Mouse (Mus musculus) layer of hippocampus, postnatal 10 days (tissue): ENCODE data around the gene Rab3il1. TPM values are rescaled to one million over a fixed set of nuclear protein-coding genes. Genes with fewer than 3 reads are reported as not detected.

Source experiments
- DNase-seq, 2 experiments: peaks; one replicate each; pipeline ENCODE4 v3.0.0; 2021; ENCODE audit warnings: low spot score in 2 of 2
- total RNA-seq, 2 experiments: library from RNA; stranded (reverse); gene quantifications; 2 replicates each; pipeline ENCODE4 v1.2.3; 2021

Rab3il1 gene
- total RNA-seq, 2 experiments from 2014 or later = 13.9 to 14.5 TPM

DNA sequence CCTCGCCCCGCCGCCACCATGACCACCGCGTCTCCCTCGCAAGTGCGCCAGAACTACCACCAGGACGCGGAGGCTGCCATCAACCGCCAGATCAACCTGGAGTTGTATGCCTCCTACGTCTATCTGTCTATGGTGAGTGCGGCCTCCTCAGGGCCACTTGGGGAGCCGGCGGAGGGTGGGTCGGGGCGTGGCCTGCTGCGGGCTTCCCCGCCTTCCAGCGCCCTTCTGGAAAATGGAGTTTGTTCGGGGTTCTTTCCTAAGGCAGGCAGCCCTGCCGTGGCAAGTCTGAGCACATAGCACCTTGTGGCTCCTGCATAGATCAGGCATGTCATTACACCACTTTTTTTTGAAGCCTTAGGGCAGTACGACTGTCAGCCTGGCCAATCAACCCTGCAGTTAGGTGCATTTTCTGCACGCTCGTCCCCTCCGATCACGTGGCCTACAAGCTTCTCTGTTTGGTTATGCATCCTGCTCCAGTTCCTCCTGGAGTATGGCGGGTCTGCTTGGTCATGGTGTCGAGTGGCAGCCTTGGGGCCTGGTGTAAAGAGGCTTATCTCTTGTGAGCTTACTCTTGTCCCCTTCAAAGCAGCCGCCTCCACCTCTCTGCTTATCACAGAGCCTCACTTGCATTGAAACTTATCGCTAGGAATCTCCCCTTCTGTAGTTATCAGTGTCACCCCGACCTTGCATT, 18.5 kb upstream of the Rab3il1 start:
- DNase-seq = no peak

DNA sequence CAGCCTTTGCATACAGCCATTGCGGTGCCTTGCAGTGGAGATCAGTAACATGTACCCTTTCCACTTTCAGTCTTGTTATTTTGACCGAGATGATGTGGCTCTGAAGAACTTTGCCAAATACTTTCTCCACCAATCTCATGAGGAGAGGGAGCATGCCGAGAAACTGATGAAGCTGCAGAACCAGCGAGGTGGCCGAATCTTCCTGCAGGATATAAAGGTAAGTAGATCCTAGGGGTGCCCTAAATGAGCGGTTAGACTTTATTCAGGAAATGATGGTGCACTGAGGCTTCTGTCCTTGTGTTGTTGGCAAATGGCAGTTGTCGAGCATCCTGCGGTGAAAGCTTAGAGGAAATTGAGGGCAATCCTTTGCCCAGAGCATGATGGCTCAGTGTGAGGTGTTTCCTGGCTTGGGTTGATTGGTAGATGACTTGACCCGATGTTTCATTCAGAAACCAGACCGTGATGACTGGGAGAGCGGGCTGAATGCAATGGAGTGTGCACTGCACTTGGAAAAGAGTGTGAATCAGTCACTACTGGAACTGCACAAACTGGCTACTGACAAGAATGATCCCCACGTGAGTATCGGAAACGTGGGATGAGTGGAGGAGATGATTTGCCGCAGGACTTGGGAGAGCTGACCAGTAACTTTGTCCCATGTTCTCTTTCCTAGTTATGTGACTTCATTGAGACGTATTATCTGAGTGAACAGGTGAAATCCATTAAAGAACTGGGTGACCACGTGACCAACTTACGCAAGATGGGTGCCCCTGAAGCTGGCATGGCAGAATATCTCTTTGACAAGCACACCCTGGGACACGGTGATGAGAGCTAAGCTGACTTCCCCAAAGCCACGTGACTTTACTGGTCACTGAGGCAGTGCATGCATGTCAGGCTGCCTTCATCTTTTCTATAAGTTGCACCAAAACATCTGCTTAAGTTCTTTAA, 17.1 kb upstream of the Rab3il1 start:
- DNase-seq = no peak

DNA sequence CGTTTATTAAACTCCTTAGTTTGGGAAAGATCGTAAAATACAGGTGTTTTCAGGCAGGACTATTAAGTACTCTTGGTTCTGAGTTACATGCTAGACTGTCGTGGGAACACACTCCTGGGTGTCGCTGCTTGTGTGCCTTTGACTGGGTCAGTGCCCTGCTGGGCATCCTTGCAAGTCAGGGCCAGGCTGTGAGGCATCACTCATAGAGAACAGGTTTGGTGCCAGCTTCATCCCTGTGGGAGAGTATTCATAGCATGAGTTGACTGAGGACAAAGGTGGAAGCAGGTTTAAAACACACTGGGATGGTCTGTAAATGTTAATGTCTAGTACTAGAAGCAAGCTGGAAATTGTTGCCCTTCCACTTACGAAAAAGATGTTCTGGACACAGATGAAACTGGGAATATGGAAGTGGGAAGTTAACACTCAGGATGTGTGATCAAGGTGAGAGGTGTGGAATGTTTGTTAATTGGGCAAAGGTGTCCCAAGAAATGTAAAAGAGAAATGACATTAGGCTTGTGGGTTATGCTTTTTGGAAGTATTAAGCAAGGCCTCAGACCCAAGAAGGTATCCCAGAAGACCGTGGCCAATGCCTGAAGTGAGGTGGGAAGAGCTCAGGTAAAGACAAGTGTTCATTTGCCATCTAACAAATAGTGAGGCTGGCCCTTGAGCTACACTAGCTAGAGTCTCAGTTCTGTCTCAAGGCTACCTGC, 16.1 kb upstream of the Rab3il1 start:
- no peak for DNase-seq

DNA sequence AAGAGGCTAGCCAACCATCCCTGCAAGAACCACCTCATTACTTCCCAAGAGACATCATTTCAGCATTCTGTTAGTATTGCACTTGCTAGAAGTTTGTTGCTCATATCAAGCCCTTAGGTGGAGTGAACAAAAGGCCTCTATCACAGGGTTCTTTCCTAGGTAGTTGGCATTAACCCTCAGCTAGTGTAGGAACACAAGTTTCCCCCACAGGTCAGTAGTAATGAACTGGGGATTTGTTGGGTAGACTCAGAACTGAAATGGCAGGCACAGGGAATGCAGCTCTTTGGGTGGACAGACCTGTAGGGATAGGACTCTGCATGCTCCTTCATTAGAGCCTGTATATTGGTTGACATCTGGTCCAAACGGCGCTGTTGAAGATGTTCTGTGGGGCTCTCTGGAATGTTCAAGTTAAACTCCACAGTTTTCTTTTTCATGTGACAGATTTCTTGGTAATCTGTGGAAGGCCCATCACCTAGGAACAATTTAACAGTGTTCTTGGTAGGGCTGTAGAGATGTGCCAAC, 15.5 kb upstream of the Rab3il1 start:
- no peak for DNase-seq

DNA sequence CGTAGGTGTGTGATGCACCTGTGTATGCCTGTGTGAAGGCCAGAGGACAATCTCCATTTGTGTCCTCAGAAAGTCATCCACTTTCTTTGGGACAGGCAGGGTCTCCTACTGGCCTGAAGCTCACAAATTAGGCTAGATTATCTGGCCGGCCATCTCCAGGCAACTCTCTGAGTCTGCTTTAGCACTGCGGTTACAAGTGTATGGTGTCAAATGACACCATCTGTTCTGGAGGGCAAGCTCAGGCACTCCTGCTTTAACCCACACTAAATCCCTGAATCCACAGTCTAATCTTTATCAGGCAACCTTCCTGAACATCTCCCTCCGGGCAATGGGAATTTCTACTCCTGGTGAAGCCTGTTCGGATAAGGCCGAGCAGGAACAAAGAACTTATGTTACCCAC, 14.3 kb upstream of the Rab3il1 start:
- no peak for DNase-seq

DNA sequence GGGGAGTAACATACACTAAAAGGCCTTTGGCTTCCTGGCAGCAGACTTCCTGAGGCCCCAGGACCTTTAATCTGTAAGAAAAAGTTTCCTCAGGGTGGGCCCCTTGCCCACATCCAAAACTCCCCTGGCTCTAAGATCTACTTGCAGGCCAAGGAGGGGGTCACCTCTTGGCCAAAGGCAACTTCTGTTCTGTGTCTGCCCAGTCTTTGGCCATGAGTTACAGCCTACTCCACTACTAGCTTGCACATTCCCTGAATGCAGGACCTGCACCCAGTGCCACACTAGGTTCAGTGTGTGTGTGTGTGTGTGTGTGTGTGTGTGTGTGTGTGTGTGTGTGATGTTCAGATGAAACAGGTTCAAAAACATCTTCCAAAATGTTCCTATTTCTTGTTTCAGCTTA, 13.9 kb upstream of the Rab3il1 start:
- DNase-seq = no peak

DNA sequence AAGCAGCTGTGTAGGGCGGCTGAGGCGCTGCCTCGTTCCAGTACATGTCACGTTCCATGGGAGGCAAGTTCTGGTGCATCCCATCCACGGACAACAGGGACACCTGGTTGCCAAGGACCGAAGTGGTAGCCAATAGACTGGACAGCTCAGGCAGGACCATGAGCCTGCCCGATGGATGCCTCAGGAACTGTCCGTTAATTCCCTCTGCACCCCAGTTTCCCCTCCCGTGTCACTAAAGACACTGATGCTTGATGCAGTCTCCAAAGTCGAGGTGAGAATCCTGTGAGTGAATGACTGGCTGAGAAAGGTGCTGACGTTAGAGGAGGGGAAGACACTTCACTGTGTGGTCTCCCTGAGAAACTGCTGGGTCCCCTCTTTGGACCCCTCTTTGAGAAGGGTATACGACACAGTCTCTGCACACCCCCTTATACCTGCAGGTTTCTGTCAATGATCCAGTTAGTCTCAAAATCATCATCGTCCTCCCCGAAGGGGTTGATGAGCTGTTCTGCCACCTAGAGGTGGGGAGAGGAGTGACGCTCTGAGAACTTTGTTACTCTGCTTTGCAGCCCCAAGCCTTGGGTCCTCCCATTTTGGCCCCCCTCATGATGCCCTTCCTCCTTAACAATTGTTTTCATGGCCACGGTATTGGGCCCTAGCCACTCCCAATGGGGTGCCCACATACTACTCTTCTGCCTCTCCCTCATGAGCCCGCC, 12.1 kb upstream of the Rab3il1 start:
- no peak for DNase-seq

DNA sequence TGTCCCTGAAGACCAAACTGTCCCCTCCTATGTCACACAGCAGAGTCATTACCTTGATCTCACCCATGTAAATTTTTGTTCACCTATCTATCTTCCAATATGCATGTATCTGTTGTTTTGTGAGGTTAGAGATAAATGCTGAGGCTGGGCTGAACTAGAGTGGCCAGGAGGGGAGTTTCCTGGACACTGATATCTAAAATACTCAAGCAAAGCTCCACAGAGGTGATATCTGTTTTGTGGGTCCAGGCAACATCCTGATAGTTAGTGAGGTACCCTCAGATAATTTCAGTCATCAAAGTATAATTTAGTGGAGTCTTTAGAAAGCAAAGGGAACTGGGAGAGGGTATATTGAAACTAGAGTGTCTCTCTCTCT, 11.6 kb upstream of the Rab3il1 start:
- no peak for DNase-seq

DNA sequence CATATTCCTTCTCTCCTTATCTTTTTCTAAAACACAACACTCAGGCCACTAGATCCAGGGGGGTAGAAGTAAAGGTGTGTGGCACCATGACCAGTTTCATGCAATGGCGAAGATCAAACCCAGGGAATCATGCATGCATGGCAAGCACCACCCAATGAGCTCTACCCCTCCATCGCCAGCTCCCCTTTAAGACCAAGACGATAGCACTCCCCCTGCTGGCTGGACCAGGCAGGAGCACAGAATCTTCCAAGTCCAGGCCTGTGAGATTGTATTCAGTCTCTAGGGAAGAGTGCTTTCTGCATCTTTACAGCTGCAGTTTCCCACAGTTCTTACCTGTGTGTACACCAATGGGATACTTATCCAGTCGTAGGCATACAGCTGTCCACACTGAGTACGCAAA, 10.2 kb upstream of the Rab3il1 start:
- peak; percentile 84 to 86 for DNase-seq

DNA sequence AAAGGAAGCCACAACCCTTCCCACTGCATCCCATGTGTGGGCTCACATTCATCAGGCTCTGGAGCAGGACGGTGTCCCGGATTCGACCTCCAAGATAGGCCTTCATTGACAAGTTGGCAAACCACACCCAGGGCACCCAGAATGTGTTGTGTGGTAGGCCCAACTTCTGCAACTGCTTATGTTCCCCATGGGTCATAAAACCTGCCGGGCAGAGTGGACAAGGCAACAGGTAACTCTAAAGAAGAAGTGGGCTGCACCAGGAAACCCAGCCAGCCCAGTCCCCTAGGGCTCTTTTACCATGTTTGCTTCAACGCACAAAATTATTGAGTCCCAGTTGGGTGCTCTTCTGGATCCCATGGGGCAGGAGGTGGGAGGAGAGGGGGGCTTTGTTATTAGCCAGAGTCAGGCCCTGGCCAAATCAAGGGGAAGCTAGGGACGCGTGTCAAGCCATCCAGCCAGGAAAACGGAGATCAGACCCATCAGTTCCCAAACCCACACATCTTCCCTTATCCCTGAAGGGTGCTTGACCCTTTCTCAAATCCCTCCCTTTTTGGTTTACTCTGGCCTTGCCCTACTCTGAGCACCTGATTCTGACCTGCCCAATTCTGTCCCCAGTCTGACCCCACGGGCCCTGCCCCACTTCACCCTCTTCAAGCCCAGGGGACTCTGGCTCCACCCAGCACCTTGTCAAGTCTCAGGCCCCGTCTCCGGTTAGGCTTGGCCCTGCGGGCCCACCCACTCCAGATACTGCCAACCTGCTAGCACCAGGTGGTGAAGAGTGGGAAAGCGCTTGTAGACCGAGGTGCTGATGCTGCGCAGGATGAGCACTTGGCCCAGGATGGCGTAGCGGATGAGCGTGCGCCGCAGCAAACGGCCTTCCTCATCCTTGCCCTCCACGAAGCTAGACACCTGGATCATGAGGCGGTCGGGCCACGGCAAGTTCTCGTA, 9.2 kb upstream of the Rab3il1 start:
- DNase-seq = no peak

DNA sequence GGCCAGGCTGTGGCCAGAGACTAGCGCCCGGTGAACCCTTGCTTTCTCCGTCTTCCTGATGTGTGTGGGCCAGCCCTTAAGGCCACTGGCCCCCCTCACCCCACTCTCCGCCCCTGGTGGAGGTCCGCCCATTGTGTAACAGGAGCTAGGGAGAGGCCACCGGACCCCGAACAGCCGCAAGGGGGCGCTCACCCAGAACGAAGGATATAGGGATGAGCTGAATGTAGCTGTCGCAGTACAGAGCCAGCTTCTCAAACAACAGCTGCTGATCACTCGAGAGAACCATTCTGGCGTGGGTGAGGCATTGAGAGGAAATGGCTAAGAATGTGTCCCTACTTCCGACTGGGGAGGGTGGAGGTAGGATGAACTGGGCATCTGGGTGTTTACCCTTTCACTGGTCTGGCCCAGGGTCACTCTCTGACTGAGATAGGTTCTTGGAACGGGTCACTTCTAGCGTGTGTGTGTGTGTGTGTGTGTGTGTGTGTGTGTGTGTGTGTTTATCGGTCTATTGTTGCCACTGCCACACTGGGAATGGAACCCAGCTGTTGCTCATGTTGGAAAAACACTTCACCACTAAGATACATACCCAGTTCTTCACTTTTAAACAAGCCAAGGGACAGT, 8.3 kb upstream of the Rab3il1 start:
- peak; percentile 90 to 91 for DNase-seq

DNA sequence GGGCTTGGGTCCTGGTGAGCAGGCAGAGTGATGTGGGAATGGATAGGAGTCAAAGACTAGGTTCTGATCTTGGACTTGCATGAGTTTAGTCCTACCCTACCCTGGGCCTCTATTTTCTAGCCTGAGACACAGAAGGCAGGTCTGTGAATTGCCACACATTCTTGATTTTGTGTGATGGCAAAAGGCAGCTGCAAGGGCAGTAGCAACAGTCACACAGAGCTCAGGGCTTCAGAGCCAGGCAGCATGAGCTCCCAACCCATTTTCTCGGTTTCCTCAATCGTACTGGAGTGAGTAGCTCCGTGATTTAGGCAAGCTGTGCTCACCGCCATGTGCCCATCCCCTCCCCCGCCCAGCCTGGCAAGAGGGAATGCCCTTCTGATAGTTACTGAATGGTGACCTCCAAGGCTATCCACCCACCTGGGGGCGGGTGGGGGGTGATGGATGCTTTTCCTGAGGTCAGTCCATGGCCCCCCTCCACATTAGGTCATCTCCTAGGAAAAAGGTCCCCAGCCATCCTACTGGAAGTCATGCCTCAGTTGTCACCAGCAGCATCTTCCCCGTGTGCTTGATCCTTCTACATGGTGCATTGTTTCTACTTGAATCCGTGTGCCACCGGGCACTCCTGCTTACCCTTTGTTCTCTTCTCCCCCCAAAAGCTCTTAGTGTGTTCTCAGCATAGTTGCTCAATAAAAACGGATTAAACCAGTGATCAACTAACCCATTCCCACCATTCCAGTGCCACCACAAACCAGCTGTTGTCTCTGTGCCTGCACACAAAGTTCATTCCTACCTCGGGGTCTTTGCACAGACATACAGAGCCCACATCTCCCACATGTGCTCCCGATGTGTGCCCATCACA, 4.0 kb upstream of the Rab3il1 start:
- DNase-seq = no peak

DNA sequence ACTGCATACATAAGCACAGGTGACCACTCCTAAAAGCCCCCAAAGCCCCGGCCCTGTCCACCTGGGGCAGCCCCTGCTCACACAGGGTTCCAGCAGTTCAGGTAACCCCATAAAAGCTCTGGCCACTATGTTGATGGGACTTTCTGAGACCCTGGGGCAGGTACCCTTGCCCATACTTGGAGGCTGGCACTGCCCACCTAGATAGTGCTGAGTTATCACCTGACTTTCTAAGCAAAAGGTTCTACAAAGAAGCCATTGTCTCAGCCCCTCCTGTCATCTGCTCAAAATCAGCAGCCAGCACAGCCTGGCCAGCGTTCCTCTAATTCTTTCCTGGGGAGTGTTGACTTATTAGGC, 3.4 kb upstream of the Rab3il1 start:
- DNase-seq = no peak

DNA sequence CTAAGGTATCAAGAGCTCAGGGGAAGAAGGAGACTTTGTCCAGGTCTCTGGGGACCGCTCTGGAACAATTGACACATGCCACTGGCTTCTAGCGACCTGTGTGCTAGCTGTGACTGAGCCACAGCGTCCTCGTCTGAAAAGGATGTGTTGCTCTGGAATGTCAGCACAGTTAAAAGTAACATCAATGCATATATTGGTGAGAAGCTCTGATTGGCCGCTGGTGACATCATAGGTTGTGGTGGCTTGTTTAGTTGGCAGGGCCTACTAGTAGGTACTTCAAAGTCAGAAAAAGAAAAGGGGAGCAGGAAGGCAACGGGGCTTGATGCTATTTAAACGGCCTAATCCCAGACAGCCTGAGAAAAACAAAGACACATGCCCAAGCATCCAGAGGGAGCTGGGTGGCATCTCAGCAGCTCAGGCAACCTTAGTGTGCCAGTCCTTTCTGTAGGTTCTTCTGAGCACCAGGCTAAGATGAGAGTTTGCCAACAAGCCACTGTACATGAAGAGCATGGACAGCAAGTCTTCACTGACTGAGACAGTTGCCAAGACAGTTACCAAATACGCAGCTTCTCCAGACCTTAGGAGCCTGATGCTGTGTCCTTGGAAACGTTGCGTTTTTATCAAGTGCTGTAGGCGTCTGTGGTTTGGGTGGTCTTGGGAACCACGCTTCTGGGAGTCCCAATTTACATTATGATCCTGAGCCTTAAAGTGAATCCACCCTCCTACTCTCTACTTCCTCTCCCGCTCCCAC, 2.6 kb upstream of the Rab3il1 start:
- no peak for DNase-seq

DNA sequence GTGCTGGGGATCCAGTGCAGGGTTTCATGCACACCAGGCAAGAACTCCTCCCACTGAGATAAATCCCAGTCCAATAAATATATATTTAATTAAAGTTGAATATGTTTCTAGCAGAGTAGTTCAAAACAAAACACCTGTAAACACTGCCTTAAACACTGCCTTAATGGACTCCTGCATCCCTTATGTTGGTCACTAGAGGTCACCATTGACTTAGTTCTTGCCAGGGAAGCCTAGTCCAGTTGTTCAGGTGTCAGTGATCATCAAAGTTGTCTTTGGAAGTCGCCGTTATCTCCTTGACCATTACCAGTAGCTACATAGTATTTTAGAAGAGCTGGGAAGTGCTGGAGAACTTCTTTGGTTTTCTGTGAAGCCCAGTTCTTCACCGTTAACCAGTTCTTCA, 1.1 kb upstream of the Rab3il1 start:
- DNase-seq = peak in 1 of 2 experiments; percentile 52

DNA sequence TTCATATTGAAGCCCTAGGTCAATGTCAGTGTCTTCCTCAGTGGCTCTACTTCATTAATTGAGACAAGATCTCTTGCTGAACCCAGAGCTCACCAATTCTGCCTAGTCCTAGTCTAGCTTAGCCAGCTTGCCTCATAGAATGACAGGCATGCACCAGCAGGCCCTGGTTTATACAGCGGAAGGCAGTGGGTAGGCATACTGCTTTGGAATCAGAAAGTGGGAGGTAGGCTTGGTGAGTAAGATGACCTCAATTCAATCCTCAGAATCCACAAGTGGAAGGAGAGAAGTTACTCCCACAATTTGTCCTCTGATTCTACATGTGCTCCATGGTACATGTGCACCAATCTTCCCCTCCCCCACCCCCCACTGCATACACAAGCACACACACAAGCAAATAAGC, 2.2 kb downstream of the Rab3il1 start:
- DNase-seq = no peak

DNA sequence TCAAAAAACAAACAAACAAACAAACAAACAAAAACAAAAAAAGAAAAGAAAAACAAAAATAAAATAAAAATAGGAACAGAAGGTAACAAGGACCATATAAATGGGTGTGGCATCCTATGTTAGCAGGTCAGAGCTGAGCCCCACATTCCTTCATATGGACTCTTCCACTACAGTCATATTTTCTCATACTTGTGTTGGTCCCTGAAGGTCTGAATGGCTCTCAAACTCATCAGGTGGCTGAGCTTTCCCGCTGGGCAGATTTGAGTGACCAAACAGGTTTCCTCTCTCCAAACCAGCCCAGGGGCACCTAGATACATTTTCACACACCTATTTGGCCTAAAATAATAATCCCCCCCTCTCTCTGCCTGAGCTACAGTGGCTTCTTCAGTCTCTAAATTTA, 9.9 kb downstream of the Rab3il1 start:
- no peak for DNase-seq

DNA sequence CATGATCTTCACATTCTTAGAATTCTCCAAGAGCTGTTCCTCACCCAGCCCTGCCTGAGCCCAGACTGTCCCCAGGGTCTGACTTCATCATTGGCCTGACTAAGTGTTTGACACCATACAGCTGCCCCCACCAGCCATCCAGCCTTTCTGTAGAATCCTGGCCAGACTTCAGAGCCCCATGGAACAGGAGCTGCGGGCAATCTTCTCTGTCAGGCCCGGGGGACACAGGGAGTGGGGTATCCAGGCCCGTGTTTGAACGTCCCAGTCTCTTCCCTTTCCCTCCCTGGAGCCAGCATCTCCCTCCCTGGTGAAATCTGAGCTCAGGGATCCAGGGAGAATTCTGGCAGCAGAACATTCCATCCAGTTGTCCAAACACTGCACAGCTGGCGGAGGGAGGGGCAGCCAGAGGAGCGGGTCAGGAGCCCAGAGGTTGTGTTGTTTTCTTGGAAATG, 11.4 kb downstream of the Rab3il1 start:
- no peak for DNase-seq
